Mouse (Mus musculus) layer of hippocampus, postnatal 25 days (tissue): ENCODE data around the gene Junb. TPM values are rescaled to one million over a fixed set of nuclear protein-coding genes. Genes with fewer than 3 reads are reported as not detected.

Source experiments
- DNase-seq, 2 experiments: peaks; one replicate each; pipeline ENCODE4 v3.0.0; 2022; ENCODE audit warnings: mixed read lengths in 2 of 2, low spot score in 1 of 2; ENCODE audit errors: extremely low spot score in 1 of 2
- total RNA-seq, 2 experiments: library from RNA; stranded (reverse); gene quantifications; 2 replicates each; pipeline ENCODE4 v1.2.3; 2021

Junb gene
- total RNA-seq, 2 experiments from 2014 or later: 67.9 to 68.8 TPM

DNA sequence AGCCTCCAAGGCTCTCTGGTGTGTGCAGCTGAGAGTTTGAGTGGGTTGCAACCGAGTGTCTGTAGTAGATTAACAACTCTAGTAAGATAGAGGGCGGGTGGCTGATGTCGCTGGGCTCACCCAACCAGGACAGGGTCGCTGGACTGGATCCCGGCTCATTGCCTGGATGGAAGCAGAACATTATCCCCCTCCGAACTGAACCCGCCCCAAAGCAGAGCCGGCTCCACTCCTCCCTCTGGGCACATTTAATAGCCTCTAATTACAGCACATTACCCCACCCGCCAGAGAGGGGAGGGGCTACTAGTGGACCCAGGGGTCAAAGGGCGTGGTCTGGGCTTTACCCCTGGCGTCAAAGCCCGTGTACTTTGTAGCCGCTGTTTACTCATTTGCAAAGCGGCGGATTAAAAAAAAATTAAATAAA is 10.8 kb upstream of the Junb start:
- DNase-seq: no peak

DNA sequence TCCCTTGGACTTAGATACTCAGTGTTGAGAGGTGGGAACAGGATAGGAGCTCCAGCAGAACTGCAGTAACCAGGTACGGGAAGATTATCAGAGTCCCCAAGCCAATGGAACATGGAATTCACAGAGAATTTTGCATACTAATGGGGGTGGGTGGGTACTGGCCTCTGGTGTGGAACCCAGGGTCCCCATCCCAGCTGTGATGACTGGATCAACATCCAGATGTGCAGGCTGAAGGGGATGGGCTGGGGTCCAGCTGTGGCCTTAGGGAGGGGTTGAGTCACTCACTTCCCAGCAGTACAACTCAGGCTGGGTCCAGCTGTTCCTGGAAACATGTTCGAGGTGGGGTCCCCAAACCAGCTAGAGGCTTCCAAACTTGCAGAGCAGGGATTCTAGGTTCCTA is 9.4 kb upstream of the Junb start:
- DNase-seq: no peak

DNA sequence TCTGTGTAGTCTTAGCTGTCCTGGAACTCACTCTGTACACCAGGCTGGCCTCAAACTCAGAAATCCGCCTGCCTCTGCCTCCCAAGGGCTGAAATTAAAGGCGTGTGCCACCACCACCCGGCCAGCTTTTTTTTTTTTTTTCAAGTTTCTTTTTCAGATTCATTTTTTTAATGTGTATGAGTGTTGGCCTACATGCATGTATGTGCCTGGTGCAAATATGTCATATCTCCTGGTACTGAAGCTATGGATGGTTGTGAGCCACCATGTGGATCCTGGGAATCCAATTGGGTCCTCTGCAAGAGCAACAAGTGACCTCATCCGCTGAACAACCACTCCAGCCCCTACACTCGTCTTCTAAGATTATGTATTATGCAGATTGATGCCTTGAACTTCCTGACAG is 8.9 kb upstream of the Junb start:
- DNase-seq: no peak

- DNase-seq: no peak
Observed at GRCm38 (mm10) chr8:84986379-84986945, 7.9 kb upstream of the Junb start.

DNA sequence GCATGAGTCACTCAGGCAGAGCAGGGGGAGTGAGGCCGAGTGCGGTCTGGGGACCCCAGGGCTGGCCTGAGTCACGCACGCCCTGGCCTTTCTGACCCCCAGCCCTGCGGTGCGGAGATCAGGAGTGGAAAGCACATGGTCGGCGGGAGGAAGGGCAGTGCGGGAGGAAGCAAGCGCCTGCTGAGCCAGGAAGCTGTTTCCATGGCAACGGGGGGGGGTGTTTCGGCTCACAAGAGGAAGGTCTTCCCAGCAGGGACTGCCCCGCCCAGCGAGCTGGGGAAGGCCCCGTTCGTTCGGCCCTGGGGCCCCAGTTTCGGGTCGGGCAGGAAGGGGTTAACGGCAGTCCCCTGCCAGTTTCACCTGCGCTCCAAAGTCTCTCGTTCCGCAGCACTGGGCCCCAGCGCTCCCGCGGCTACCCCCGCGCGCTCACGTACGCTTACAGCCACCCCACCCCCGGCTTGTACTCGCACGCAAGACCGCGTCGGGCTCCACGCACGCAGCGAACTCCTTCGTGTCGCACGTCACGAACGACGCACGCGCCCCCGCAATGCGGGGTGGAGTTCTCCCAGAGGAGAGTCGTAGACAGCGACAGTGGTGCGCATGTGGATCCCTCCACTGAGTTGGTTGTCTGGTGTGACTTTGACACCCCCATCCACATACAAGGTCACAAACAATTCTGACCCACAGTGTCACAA is 7.3 kb upstream of the Junb start:
- DNase-seq: peak; percentile 76 to 91

DNA sequence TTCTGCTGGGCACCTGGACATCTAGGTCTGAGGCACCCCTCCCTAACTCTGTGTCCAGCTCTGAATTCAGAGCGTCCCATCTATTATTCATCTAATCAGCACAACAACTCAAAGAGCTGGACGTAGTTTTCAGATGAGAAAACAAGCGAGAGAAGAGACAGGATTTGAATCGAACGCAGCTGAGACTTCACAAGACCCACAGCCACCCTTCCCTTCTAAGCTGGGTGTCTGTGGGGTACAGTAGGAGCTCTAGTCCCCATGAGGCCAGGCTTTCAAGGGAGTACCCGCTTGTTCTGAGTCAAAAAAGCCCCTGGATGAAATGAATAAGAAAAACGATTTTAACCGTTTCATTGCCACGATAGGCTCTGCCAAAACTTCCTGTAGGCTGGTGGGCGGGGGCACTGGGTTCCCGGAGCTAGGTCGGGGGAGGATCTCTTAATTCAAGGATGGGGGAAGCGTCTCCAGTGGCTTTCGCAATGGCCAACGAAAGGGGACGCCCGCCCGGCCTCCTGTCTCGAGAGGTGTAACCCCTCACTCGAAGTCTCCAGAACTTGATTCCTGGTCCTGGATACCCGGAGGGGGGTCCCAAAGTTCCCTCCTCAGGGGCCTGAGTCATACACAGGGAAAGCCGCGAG is 6.6 kb upstream of the Junb start:
- no peak for DNase-seq

- no peak for DNase-seq
Observed at GRCm38 (mm10) chr8:84984294-84985048, 6.0 kb upstream of the Junb start.

GRCm38 (mm10) chr8:84982499-84983011 is 4.0 kb upstream of the Junb start:
- DNase-seq: no peak

GRCm38 (mm10) chr8:84981644-84982498 is 3.4 kb upstream of the Junb start:
- no peak for DNase-seq

DNA sequence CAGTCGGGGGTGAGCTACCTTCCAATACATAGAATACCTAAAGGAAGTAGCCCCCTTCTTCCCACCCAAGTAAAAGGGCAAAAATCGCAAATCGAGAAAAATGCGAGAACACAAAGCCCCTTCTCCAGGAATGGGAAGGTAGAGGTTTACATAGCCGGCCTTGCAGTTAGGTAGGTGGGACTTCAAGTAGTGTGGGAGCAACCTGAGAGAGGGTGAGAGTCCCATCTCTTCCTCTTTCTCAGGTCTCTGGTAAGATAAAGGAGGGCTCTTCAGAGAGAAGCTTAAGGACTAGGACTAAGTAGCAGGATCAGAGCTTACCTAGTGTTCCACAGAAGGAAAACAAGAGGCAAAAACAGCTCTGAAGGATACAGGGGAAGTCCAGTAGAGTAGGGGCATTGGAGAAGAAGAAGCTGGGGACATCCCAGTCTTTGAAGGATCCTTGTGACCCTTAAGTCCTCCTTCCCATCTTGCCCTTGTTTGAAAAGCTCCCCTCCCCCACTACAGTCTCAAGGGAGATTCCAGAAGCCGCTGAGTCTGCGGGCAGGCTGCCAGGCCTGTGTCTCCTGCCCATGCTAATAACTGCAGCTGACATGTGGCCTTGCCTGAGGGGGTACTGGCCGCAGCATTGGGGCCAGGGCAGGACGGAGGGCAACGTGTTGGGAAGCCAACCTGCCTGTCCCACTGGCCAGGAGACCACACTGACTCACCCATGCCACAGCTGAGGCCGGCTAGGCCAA is 2.3 kb upstream of the Junb start:
- no peak for DNase-seq

GRCm38 (mm10) chr8:84979599-84980421 is 1.3 kb upstream of the Junb start:
- DNase-seq: peak; percentile 83 to 85

DNA sequence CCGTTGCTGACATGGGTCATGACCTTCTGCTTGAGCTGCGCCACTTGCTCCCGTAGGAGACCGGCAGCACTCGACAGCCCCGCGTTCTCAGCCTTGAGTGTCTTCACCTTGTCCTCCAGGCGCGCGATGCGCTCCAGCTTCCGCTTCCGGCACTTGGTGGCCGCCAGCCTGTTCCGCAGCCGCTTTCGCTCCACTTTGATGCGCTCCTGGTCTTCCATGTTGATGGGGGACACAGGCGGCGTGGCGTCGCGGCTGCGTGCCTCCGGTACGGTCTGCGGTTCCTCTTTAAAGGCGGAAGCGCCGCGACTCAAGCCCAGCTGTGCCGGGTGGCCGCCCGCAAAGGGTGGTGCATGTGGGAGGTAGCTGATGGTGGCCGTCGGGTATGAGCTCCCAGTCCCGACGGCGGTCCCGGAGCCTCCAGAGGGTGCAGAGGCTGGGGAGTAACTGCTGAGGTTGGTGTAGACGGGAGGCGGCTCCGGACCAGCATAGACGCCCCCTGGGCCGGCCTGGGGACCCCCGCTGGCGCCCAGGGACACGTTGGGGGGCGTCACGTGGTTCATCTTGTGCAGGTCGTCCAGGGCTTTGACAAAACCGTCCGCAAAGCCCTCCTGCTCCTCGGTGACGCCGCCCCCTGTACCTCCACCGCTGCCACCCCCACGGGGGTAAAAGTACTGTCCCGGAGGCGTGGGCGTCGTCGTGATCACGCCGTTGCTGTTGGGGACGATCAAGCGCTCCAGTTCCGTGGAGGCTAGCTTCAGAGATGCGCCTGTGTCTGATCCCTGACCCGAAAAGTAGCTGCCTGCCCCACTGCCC is 877 bp downstream of the Junb start:
- peak; percentile 48 to 56 for DNase-seq

GRCm38 (mm10) chr8:84976763-84977434 is 1.6 kb downstream of the Junb start:
- no peak for DNase-seq

DNA sequence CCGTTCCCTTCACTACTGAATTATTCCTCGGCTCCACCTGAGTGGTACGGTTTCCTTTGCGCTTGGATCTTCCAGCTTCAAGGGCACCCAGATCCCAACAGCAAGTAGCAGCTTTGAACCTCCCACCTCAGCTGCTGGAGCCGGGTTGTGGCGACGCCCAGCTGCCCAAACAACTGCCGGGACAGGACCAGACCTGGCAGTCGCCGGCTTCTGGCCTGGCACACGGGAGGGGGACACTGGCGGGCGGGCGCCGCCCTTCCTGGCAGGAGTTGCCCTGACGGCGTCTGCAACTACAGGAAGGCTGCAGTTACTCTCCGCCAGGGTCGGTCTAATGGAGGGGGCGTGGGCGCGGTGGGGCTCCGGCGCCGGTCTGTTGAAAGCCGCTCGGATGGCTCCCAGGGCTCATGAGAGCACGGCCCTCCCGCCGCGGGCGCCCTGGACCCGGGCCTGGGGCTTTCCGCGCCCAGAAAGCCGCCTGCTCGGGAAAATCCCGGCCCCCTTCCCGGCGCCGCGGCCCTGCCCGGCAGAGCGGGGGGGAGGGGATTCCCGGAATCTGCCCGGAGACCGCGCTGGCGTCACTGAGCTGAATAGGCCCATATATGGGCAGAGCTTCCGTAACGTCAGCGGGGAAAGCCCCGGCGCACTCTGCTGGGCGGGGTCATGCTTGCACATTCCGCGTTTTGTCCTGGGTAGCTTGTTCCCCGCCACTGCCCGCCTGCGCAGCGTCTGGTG is 2.3 kb downstream of the Junb start:
- peak; percentile 91 for DNase-seq

DNA sequence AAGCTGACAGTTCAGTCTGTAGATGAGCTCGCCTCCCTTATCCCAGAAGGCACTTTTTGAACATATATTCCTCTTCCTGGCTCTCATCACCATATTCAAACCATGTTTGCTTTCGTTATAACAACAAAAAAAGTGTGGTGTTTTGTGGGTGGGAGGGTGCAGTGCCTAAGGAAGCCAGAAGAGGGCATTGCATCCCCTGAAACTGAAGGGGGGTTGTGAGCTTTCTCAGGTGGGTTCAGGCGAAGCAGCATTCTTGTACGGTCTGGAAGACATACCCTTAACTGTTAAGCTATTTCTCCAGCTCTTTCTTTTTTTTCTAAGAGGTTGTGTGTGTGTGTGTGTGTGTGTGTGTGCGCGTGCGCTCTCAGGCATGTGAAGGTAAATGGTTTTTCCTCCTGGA is 3.1 kb downstream of the Junb start:
- peak; percentile 56 to 64 for DNase-seq

GRCm38 (mm10) chr8:84974543-84975142 is 3.9 kb downstream of the Junb start:
- DNase-seq: no peak
